Mouse (Mus musculus): Measurements from ENCODE around the gene Glud1. TPM values are rescaled to one million over a fixed set of nuclear protein-coding genes. Genes with fewer than 3 reads are reported as not detected.

Gene Glud1
- total RNA-seq (2021) = 217 and 322 TPM in 2 replicates
- long read RNA-seq, experiment 1, transcript Glud1-201 (13 exons, 3,390 nt) = major isoform, 165 of 181 reads
- long read RNA-seq, experiment 1, partial matches to known transcripts = 16 of 181 reads
- long read RNA-seq, experiment 1, other reads (novel, unspliced or antisense) = 0 of 181 reads
- long read RNA-seq, experiment 2, transcript Glud1-201 (13 exons, 3,390 nt) = major isoform, 143 of 172 reads
- long read RNA-seq, experiment 2, partial matches to known transcripts = 25 of 172 reads
- long read RNA-seq, experiment 2, other reads (novel, unspliced or antisense) = 4 of 172 reads

DNA sequence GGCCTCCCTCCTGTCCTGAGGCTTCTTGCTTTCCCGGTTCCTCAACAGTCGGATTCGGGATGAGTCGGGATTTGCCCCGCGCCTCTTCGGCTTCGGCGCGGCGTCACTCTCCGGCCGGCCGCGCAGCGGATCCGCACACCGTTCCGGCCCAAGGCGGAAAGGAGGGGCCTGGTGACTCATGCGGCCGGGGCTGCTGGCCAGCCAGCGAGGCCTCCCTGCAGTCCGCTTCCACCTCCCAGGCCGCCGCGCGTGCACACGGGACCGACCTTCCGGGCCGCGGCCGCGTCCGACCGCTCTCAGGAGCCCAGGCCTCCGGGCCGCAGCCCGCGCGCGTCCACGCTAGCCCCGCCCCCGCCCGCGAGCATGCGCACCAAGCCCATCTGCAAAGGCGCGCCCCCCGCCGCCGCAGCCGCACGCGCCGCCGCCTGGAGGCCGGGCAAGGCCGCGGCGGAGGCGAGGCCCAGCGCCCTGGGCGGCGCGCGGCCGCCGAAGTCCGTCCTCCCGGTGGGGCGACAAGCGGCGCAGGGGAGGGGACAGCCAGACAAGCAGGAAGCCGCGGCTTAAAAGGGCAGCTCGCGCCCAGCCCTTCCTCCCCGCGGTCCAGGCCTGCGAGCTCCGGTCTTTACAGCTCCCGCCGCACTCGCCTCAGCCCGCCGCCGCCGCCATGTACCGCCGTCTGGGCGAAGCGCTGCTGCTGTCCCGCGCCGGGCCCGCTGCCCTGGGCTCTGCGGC, at the start of gene Glud1, which contains the start of gene Shld2:
TSS of gene Glud1 (plus strand) at position 494 of the 732 bp plus-strand sequence.
TSS of gene Shld2 (minus strand) at position 260 of the 732 bp plus-strand sequence.
- peak; percentile 99 for DNase-seq

GRCm38 (mm10) chr14:34268046-34268445, 42.5 kb upstream of the Glud1 start:
- DNase-seq = peak; percentile 19

DNA sequence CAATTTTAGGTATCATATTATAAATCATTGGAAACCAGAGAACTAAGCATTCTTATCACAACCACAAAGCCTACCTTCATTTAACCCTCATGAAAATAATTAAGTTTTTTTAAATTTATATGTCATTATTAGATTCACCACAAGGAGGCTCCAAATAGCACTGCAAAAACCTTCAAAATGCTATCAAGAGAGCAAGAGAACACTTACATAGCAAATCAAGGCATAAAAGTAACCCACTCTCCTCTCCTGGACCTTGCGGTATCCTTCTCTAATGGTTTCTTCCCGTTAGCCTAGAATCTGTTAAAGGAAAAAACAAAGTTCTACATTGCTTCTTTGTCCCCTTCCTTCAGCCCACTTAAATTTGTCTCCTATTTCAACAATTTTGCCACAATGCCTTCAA, 37.2 kb upstream of the Glud1 start:
- DNase-seq = no peak

DNA sequence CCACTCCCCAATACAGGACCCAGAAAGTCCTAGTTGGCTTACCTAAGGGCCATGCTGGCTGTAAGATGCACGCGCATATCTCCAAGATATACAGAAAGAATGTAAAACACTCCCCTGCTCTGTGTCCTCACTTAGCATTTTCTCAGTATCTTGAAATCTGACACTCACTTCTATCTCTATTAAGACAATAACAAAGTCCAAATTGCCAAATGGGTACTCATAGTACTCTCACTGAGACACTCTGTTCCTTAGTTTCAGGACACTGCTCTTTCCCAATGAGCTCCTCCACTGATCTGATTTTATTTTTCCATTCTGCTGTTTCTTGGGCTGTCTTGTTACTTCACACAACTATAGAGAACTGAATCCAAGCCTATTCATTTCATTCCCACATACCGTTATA, 36.4 kb upstream of the Glud1 start:
- DNase-seq = no peak

DNA sequence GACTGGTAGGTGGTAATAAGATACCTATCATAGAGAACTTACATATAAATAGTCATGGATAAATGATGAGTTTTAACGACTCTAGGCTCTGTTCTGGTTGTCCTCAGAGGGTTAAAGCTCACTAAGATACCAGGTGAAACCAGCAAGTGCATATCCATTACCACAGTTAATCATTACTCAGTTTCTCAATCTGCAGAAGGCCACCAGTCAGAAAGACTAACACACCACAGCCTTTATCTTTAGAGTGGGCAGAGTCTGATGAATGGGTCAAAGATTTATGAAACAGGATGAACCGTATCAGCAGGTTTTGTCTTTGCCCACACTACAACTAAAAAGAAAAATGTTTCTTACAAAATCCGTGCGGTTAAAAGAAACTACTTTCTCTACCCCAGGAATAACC, 35.3 kb upstream of the Glud1 start:
- DNase-seq = no peak

DNA sequence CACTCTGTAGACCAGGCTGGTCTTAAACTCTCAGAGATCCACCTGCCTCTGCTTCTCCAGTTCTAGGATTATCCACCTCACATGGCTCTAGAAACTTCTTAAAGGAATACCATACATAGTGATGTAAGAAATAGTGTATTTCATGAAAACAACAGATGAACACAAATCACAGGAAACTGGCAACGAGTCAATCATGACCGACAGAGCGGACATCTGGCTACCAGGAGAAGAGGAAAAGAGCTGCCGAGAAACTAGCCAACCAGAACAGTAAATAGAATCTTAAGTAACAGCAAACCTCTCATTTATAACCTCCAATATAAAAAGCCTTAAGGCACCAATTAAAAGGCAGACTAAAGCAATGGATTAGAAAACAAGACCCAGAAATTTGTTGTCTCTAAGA, 30.8 kb upstream of the Glud1 start:
- no peak for DNase-seq

DNA sequence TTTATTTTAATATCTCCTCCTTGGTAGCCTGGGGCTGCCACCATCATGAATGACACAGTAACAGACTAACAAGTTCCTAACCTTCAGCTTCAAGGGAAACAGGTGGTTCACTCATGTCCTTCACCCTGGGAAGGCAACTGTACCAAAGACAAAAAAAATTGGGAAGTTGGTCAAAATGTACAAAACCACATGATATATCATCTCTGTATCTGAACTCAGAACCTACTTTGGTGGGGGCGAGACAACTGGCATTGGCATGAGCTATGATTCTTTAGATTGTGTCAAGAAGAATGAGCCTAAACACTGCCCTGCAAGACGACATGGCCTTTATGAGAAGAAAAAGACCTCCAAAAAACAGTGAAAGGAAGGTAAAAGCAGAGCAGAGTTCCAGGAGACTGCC, 29.7 kb upstream of the Glud1 start:
- no peak for DNase-seq

DNA sequence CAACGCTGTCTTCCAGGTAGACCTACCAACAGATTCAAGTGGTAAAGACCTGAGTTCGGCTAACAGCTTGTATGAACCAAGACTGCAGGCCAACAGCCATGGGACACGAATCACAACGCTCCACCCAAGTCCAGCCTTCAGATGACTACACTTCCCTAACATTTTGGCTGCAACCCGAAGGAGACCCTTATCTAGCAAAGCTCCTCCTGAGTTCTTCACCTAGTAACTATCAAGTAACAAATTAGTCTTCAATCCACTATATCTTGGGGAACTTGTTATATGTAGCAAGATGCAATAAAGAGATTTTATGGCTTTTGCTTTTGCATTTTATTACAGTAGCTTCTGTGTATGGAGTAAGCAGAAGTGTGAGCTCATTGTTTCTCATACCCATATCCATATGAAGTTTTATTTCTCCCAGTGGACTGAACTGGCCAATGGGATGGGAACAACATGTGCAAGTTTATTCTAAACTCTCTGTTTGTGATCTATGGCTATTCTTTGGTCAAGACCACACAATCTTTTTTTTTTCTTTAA, 28.7 kb upstream of the Glud1 start:
- DNase-seq = no peak

DNA sequence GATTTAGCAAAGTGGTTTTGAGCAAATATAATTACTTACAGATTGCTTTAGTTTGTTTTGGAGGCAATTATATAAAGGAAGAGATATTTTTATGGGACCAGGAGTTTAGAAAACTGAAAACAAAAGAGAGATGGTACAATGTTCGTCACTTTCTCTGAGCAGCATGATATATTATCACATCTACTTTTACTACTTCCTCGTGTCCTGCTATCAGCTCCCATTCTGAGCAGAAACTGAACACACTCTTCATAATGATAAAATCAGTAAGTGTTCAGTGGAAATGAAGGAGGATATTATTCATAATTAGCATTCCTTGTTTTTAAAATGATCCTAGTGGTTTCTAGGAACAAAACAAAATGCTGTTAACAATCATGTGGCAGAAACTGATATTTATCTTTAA, 22.1 kb upstream of the Glud1 start:
- DNase-seq = no peak

- no peak for DNase-seq
Measured at GRCm38 (mm10) chr14:34289259-34290015, 21.1 kb upstream of the Glud1 start.

DNA sequence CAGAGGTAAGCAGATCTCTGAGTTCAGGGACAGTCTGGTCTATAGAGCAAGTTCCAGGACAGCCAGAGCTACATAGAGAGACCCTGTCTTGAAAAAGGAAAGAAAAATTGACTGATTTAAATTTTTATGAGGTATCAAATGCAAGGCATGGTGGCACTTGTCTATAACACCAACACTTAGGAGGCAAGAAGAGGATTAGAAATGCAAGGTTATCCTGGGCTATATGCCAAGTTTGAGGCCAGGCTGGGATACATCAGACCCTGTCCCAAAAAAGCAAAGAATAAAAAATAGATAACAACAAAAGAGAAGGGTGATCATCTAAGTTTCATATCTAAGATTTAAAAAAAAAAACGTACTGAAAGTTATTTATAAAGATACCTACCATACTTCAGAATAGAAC, 20.3 kb upstream of the Glud1 start:
- no peak for DNase-seq

DNA sequence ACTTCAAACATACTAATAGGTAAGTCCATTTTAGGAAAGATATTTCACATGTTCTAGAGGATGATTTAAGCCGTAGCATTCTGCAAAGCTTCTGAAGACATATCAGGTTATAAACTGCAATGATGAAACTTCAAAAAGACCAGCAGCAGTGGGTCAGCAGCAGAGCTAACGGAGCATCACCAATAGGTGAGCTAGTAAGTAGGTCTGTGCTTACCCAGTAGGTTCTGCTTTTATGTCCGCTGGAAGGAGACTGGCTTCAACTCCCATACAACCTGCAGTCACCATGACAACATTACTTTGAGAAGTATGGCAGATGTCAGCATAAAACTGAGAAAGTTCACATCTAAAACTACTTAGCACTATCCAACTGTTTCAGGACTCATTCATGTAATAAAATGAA, 16.9 kb upstream of the Glud1 start:
- DNase-seq = no peak

- no peak for DNase-seq
Measured at GRCm38 (mm10) chr14:34296350-34296749, 14.2 kb upstream of the Glud1 start.

DNA sequence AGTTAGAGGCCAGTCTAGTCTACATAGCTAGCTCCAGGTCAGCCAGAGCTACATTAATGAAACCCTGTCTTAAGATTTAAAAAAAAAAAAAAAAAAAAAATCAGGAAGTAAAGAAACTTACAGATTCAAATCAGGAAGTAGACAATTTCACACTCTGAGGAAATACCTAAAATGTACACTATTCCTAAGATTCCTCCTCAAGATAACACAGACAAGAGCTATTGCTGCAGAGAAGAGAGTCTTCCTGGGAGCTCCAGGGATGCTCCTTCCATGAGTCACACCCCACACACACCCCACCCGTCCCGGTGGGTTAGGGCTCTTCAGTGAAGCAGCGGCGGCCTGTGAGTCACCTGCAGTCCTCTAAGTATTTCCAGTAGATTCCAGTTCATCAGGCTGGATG, 13.5 kb upstream of the Glud1 start:
- peak; percentile 61 for DNase-seq

- DNase-seq = no peak
Measured at GRCm38 (mm10) chr14:34297634-34298033, 12.9 kb upstream of the Glud1 start.

- peak; percentile 14 for DNase-seq
Measured at GRCm38 (mm10) chr14:34298871-34299700, 11.4 kb upstream of the Glud1 start.

DNA sequence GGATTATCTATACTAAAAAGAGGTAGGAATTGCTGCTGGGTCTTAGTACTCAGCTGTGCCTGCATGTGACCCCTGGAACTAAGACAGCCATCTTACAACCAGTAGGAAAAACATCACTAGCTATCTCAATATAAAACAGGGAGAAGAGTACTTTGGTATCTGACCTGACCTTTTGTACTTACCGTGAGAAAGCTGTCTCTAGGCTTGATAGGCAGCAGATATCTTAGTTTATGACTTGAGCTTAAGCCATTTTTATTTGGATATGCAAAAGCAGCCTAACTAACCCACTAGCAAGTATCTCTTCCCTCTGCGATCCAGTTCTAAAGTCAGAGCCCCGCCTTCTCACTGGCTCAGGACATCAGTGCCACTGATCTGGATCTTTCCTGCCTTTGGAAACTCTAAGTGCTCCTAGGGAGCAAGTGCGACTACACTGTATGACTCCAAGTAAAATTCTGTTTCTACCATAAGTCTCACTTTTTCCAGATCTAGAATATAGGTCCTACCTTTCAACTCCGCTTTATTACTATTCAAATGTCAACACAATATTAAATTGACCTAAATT, 7.8 kb upstream of the Glud1 start:
- DNase-seq = no peak

- DNase-seq = peak; percentile 21
Measured at GRCm38 (mm10) chr14:34303265-34303680, 7.3 kb upstream of the Glud1 start.

- DNase-seq = no peak
Measured at GRCm38 (mm10) chr14:34309266-34309665, 1.3 kb upstream of the Glud1 start.

GRCm38 (mm10) chr14:34309907-34310233, 657 bp upstream of the Glud1 start:
- peak; percentile 18 for DNase-seq

GRCm38 (mm10) chr14:34311021-34311631, 599 bp downstream of the Glud1 start:
- DNase-seq = peak; percentile 75
